Mouse (Mus musculus) embryonic stem cell, embryonic (primary cell): ENCODE data around the gene Rnf222.

Experiments
- CTCF ChIA-PET, 4 experiments: fragments of 300-600 bp in 2 of 4; fragments of 350-600 bp in 2 of 4; sonication (Branson Sonifier 250); formaldehyde crosslinking; loops; one replicate each; lab custom pipeline; 2022; ENCODE audit warnings: inconsistent platforms in 2 of 4; lab: Charles Lee
- POLR2A ChIA-PET, 4 experiments: fragments of 300-600 bp in 2 of 4; fragments of 350-600 bp in 2 of 4; sonication (Branson Sonifier 250); formaldehyde crosslinking; loops; one replicate each; lab custom pipeline; 2022; ENCODE audit warnings: antibody characterized with exemption in 4 of 4, inconsistent platforms in 1 of 4; lab: Charles Lee

Gene Rnf222

DNA sequence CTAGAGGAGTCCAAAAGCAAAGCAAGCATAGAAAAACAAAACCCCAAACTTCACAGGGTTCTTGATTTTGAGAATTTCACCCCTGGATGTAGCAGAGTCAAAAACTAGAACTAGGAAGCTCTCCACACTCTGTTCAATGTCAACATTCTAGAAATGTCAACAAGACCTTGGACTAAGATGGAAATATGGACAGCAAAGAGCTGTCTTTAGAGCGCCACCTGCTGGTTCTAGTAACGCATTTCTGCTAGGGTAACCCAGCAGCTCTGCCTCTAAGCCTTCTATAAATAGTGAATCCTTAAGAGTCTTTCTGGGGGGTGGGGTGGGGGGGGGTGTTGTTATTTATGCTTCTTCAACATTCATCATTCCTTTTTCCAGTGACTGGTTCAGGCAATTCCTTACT, 13.5 kb upstream of the Rnf222 start:
- POLR2A ChIA-PET, result interaction anchor here (0.5 to 2.3 kb wide), 18 partner anchors 9 to 289 kb away, joined by 3 to 15 read pairs (median 4); partner anchors contain the start of genes Myh10 (in 1 of the 4) and Rangrf (in 1 of the 4)
- CTCF ChIA-PET, result interaction anchor here (0.6 to 2.9 kb wide), 47 partner anchors 8 to 604 kb away, joined by 3 to 22 read pairs (median 4); partner anchors contain the start of genes Rnf222 (in 2 of the 4), Per1 (in 1 of the 4) and Pik3r5 (in 1 of the 4)

GRCm38 (mm10) chr11:68878811-68879210, 9.5 kb upstream of the Rnf222 start:
- ChIA-PET CTCF (interaction anchor here (0.6 to 1.3 kb wide), 6 partner anchors 13 to 447 kb away, joined by 3 to 14 read pairs (median 4); no protein-coding TSS in a partner anchor), POLR2A (interaction anchor here in 2 of 4 experiments (0.6 to 2.0 kb wide), 9 partner anchors 9 to 398 kb away, joined by 3 to 7 read pairs (median 4); partner anchors contain the start of gene Slc25a35 (in 1 of the 2))

- CTCF ChIA-PET, result interaction anchor here in 2 of 4 experiments (0.8 to 1.0 kb wide), 2 partner anchors 9 to 397 kb away, joined by 4 read pairs; no protein-coding TSS in a partner anchor
- POLR2A ChIA-PET, result interaction anchor here in 3 of 4 experiments (0.6 to 3.6 kb wide), 13 partner anchors 10 to 664 kb away, joined by 3 to 18 read pairs (median 5); partner anchors contain the start of genes Arhgef15 (in 1 of the 3) and Ndel1 (in 1 of the 3)
These were observed 6.2 kb upstream of the Rnf222 start for GRCm38 (mm10) chr11:68882107-68882506.

- POLR2A ChIA-PET, result interaction anchor here (0.6 to 3.6 kb wide), 15 partner anchors 9 to 213 kb away, joined by 3 to 18 read pairs (median 4); partner anchors contain the start of gene Ndel1 (in 2 of the 4)
- CTCF ChIA-PET, result interaction anchor here in 3 of 4 experiments (0.6 to 1.2 kb wide), 5 partner anchors 9 to 339 kb away, joined by 4 to 7 read pairs (median 5); no protein-coding TSS in a partner anchor
These were observed 4.5 kb upstream of the Rnf222 start for GRCm38 (mm10) chr11:68883843-68884242.

GRCm38 (mm10) chr11:68884368-68884767, 4.0 kb upstream of the Rnf222 start:
- ChIA-PET POLR2A (interaction anchor here in 2 of 4 experiments (0.6 to 3.6 kb wide), 7 partner anchors 8 to 103 kb away, joined by 3 to 18 read pairs (median 5); partner anchors contain the start of gene Ndel1 (in 1 of the 2)), CTCF (interaction anchor here in 1 of 4 experiments (1.1 kb wide), 1 partner anchor 14 kb away, joined by 5 read pairs; no protein-coding TSS in a partner anchor)

DNA sequence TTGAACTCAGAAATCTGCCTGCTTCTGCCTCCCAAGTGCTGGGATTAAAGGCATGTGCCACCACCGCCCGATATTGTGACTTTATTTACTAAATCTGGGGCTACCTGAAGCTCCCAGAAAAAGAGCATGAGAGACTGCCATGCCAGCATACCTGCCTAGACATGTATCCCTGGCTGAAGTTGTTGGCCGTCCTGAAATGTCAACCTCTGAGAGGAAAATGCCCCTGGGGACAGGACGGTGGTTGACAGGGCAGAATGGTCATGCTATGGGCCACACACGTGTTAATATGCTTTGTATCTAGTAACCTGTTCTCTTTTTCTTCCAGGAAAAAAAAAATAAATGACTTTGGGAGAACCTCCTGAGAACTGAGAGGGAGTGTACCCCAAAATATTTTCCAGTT, 2.3 kb upstream of the Rnf222 start:
- CTCF ChIA-PET, result interaction anchor here in 3 of 4 experiments (0.6 to 2.1 kb wide), 3 partner anchors 11 to 228 kb away, joined by 3 to 8 read pairs (median 3); no protein-coding TSS in a partner anchor
- POLR2A ChIA-PET, result interaction anchor here in 2 of 4 experiments (1.0 to 2.1 kb wide), 5 partner anchors 11 to 32 kb away, joined by 3 to 9 read pairs (median 3); no protein-coding TSS in a partner anchor

DNA sequence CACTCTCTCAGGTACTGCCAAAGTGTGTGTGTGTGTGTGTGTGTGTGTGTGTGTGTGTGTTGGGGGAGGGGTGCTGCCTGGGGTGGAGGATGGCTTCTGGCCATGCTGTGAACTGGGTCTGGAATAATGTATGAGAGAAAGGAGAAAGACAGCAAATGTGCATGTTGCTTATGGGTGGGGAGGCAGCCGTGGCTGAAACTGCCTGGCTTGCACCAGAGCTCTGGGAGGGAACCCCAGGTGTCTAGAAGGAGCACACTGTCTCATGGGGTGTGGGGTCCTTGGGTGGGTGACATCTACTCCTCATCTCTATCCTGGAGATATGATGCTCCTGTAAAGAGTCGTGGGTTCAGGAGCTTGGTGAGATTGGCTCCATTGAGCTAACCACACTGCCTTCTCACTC, 300 bp downstream of the Rnf222 start:
- ChIA-PET POLR2A (interaction anchor here in 2 of 4 experiments (0.6 to 8.4 kb wide), 4 partner anchors 9 to 36 kb away, joined by 3 to 75 read pairs (median 6); no protein-coding TSS in a partner anchor), CTCF (interaction anchor here in 3 of 4 experiments (0.6 to 1.6 kb wide), 6 partner anchors 10 to 115 kb away, joined by 3 to 6 read pairs (median 4); no protein-coding TSS in a partner anchor)

DNA sequence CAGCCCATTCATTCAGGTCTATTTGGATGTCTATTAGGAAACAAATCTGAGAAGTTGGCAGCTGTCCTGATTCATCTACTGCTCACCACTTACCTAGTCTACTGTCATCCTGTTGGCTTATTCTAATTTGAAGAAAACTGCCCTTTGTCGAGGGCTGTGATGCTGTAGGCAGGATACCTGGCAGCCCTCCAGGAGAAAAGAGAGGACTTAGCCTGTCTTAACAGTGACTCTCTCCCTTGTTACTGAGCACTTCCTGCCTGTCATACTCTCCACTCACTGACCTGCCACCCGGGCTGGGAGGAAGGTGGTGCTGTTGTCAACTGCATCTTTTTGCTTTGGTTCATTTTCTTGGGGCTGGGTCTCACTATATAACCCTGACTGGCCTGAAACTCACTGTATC, 2.3 kb downstream of the Rnf222 start:
- ChIA-PET CTCF (no interaction called here), POLR2A (interaction anchor here in 3 of 4 experiments (1.1 to 8.4 kb wide), 6 partner anchors 13 to 19 kb away, joined by 3 to 75 read pairs (median 5); partner anchors contain the start of gene Ndel1 (in 1 of the 3))

GRCm38 (mm10) chr11:68891823-68892222, 3.5 kb downstream of the Rnf222 start:
- POLR2A ChIA-PET, result interaction anchor here (0.7 to 8.4 kb wide), 16 partner anchors 8 to 200 kb away, joined by 3 to 75 read pairs (median 4); partner anchors contain the start of genes Myh10 (in 1 of the 4) and Ndel1 (in 1 of the 4)
- CTCF ChIA-PET, result interaction anchor here in 2 of 4 experiments (0.5 to 2.0 kb wide), 4 partner anchors 13 to 76 kb away, joined by 3 to 9 read pairs (median 3); partner anchors contain the start of gene Slc25a35 (in 1 of the 2)

GRCm38 (mm10) chr11:68892233-68892832, 4.0 kb downstream of the Rnf222 start:
- CTCF ChIA-PET, result interaction anchor here in 3 of 4 experiments (0.5 to 2.0 kb wide), 7 partner anchors 13 to 361 kb away, joined by 3 to 9 read pairs (median 3); partner anchors contain the start of gene Slc25a35 (in 1 of the 3)
- POLR2A ChIA-PET, result interaction anchor here (0.7 to 8.4 kb wide), 17 partner anchors 8 to 201 kb away, joined by 3 to 75 read pairs (median 4); partner anchors contain the start of genes Myh10 (in 1 of the 4) and Ndel1 (in 1 of the 4)

- POLR2A ChIA-PET, result interaction anchor here (0.8 to 8.4 kb wide), 10 partner anchors 9 to 119 kb away, joined by 3 to 75 read pairs (median 4); no protein-coding TSS in a partner anchor
- CTCF ChIA-PET, result interaction anchor here in 1 of 4 experiments (0.8 kb wide), 1 partner anchor 89 kb away, joined by 3 read pairs; no protein-coding TSS in a partner anchor
These were observed 5.6 kb downstream of the Rnf222 start for GRCm38 (mm10) chr11:68893911-68894464.

- POLR2A ChIA-PET, result interaction anchor here in 1 of 4 experiments (1.5 kb wide), 1 partner anchor 8 kb away, joined by 4 read pairs; no protein-coding TSS in a partner anchor
- CTCF ChIA-PET, result interaction anchor here in 2 of 4 experiments (0.6 to 1.2 kb wide), 4 partner anchors 13 to 171 kb away, joined by 3 to 7 read pairs (median 3); no protein-coding TSS in a partner anchor
These were observed 7.9 kb downstream of the Rnf222 start for GRCm38 (mm10) chr11:68896247-68896646.

- ChIA-PET CTCF (no interaction called here), POLR2A (no interaction called here)
These were observed 8.8 kb downstream of the Rnf222 start for GRCm38 (mm10) chr11:68897120-68897519.

DNA sequence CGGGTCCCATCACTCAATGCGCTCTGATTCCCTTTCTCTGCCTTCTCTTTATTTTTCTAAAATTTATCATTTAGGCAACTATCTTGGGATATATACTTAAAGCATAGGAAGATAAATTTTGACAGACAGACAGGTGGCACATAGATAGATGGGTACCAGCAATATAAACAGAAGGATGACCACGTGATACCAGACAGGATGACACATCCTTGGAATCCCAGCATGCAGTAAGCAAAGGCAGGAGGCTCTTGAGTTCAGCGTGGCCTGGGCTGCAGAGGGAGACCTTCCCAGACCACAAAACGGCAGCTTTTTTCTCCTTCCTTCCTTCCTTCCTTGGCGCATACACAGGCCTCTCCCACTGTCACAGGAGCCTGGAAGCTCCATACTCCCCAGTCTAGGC, 9.5 kb downstream of the Rnf222 start:
- POLR2A ChIA-PET, result interaction anchor here in 3 of 4 experiments (0.7 to 2.5 kb wide), 21 partner anchors 9 to 214 kb away, joined by 3 to 9 read pairs (median 4); partner anchors contain the start of genes Arhgef15 (in 1 of the 3) and Rnf222 (in 1 of the 3)
- CTCF ChIA-PET, result interaction anchor here (0.6 to 2.1 kb wide), 22 partner anchors 9 to 490 kb away, joined by 3 to 16 read pairs (median 6); partner anchors contain the start of genes 9130213A22Rik (in 1 of the 4) and Slc25a35 (in 1 of the 4)

DNA sequence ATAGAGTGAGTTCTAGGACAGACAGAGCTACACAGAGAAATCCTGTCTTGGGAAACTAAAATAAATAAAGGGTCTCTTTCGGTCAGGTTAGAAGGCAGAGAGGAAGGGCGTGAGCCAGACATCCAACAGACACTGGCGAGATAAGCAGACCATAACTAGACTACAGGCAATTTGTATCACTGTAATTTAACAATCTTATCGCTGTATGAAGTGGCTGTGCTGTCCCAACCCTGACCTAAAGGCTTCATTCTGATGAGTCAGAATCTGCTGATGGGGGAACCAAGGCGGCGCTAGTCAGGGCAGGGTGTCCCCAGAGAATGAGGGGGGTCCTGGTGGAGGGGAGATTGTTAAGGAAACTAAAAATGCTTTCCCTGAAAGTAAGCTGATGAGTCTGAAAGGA, 10.4 kb downstream of the Rnf222 start:
- ChIA-PET POLR2A (interaction anchor here in 3 of 4 experiments (0.6 to 2.5 kb wide), 33 partner anchors 9 to 222 kb away, joined by 3 to 10 read pairs (median 3); partner anchors contain the start of genes Arhgef15 (in 1 of the 3), Rnf222 (in 1 of the 3) and Slc25a35 (in 1 of the 3)), CTCF (interaction anchor here (0.6 to 2.1 kb wide), 30 partner anchors 10 to 522 kb away, joined by 3 to 16 read pairs (median 4); partner anchors contain the start of genes 9130213A22Rik (in 1 of the 4), Arhgef15 (in 1 of the 4), Ccdc42 (in 1 of the 4) and Ndel1 (in 1 of the 4))

DNA sequence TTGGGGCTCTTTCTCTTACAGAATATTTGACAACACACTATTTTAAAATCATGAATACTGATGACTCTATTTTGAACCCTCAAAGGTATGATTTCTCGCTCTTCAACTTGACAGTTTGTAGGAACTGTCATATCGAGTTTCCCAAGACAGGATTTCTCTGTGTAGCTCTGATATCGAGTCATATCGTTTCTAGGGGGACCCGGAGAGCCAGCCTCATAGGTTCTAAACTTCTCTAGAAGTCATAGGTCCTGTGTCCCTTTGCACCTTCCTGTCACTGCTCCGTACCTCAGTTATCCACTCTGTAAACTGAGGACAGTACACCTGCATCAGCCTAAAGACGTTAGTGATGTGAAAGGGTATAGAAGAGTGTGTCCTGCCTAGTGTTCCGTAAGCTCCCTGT, 11.5 kb downstream of the Rnf222 start:
- CTCF ChIA-PET, result interaction anchor here in 1 of 4 experiments (1.6 kb wide), 1 partner anchor 136 kb away, joined by 6 read pairs; no protein-coding TSS in a partner anchor
- POLR2A ChIA-PET, result interaction anchor here in 2 of 4 experiments (1.0 to 2.5 kb wide), 7 partner anchors 11 to 221 kb away, joined by 3 to 10 read pairs (median 4); partner anchors contain the start of genes Arhgef15 (in 1 of the 2) and Rnf222 (in 1 of the 2)
